Mouse (Mus musculus) small intestine, adult 2 months (tissue): ENCODE data around the gene Zfp90.

Experiments used
- CTCF ChIP-seq: fragments of 200-500 bp; IDR thresholded peaks from 2 replicates; pipeline ENCODE4 v1.5.1; 2012; ENCODE audit warnings: low read depth, mild to moderate bottlenecking, control low read depth, inconsistent platforms, low read length, moderate library complexity, mixed read lengths; ENCODE audit not compliant: insufficient replicate concordance, insufficient read length; ENCODE audit errors: extremely low read depth
- POLR2A ChIP-seq: fragments of 200-500 bp; IDR thresholded peaks from 2 replicates; pipeline ENCODE4 v1.6.1; 2012; ENCODE audit warnings: low read depth, mild to moderate bottlenecking, control low read depth, inconsistent platforms, low read length, moderate library complexity

GRCm38 (mm10) chr8:106442740-106443139 is 27.6 kb downstream of the Zfp90 start:
- TF ChIP-seq POLR2A (no peak), CTCF (no peak)
